Mouse (Mus musculus): ENCODE results near the gene Caln1.

GRCm38 (mm10) chr5:130394386-130394785 is 25.1 kb downstream of the Caln1 start:
- TF ChIP-seq CTCF (IDR thresholded peaks at IDR 0.05; ENCODE audit: extremely low read depth, insufficient read length, insufficient replicate concordance, low read depth, low read length) (no peak), POLR2A (IDR thresholded peaks at IDR 0.05; ENCODE audit: low read depth, low read length) (no peak)
